Mouse (Mus musculus) hindbrain, embryonic 16.5 days (tissue): Measurements from ENCODE around the gene Elk3. TPM values are rescaled to one million over a fixed set of nuclear protein-coding genes. Genes with fewer than 3 reads are reported as not detected.
"Not testable (repeated sequence)": the region's sequence is repeated elsewhere in the genome, so short reads cannot be mapped to it uniquely, and the experiment has no call there.

Experiments
- ATAC-seq: fragments of 200-750 bp; cut with Nextera tagmentation; 2 replicates; pipeline ENCODE4 v1.8.0; 2017; ENCODE audit warnings: moderate TSS enrichment, moderate library complexity
- H3K27ac ChIP-seq: fragments of 300-500 bp; sonication (generic); 2 replicates; pipeline ENCODE4 v1.5.1; 2014; ENCODE audit warnings: low read depth, mild to moderate bottlenecking, control low read depth, low read length, moderate library complexity
- H3K27me3 ChIP-seq: fragments of 300-500 bp; sonication (generic); replicated peaks from 2 replicates; pipeline ENCODE4 v1.6.1; 2014; ENCODE audit warnings: low read length; ENCODE audit not compliant: control insufficient read depth, insufficient read depth
- H3K36me3 ChIP-seq: fragments of 300-500 bp; sonication (generic); 2 replicates; pipeline ENCODE4 v1.6.1; 2014; ENCODE audit warnings: mild to moderate bottlenecking, low read length, moderate library complexity, mixed read lengths; ENCODE audit not compliant: control insufficient read depth, insufficient read depth
- H3K4me1 ChIP-seq: fragments of 300-500 bp; sonication (generic); 2 replicates; pipeline ENCODE4 v1.6.1; 2014; ENCODE audit warnings: low read depth, low read length; ENCODE audit not compliant: control insufficient read depth, insufficient read depth
- H3K4me2 ChIP-seq: fragments of 300-500 bp; sonication (generic); 2 replicates; pipeline ENCODE4 v1.6.1; 2014; ENCODE audit warnings: mild to moderate bottlenecking, low read length, control low read depth, moderate library complexity
- H3K4me3 ChIP-seq: fragments of 300-500 bp; sonication (generic); 2 replicates; pipeline ENCODE4 v1.5.1; 2014; ENCODE audit warnings: mild to moderate bottlenecking, low read length, control low read depth, moderate library complexity
- H3K9ac ChIP-seq: fragments of 300-500 bp; sonication (generic); 2 replicates; pipeline ENCODE4 v1.6.1; 2014; ENCODE audit warnings: low read depth, mild to moderate bottlenecking, control low read depth, low read length, moderate library complexity
- H3K9me3 ChIP-seq: fragments of 300-500 bp; sonication (generic); 2 replicates; pipeline ENCODE4 v1.6.1; 2014; ENCODE audit warnings: mild to moderate bottlenecking, low read length, moderate library complexity; ENCODE audit not compliant: control insufficient read depth
- WGBS: fragments of 180-500 bp; shearing (Covaris S2); extraction: QIAGEN DNeasy Blood & Tissue Kit; methylation state at CpG from one replicate; pipeline ENCODE4 v1.1.7; 2014; 5-methylcytosine and 5-hydroxymethylcytosine counted together
- polyA plus RNA-seq: library from polyadenylated mRNA; unstranded; fragments of >200 nt; fragmentation: Nextera tagmentation; extraction: Ambion mirVana; gene quantifications from 2 replicates; pipeline ENCODE4 v1.2.1, GENCODE M21; 2015

Elk3 gene
- polyA plus RNA-seq, result 4.1 and 8.8 TPM in 2 replicates

GRCm38 (mm10) chr10:93310721-93311411 is at the start of gene Elk3:
Elk3 (minus strand) TSS chr10:93311135.
- peak; percentile 82 for ATAC-seq
- WGBS, result under 1% methylated on average over 42 of the region's 53 CpGs
- Histone ChIP-seq H3K27ac (peak within 1 kb of the TSS; percentile 74), H3K4me2 (peak within 1 kb of the TSS; percentile 100), H3K4me3 (peak within 1 kb of the TSS; percentile 67), H3K4me1 (peaks cover 12% of the 10 kb centered on the region), H3K9ac (peak within 1 kb of the TSS; percentile 79), H3K36me3 (no peaks in the 10 kb centered on the region), H3K9me3 (no peaks in the 10 kb centered on the region), H3K27me3 (no peaks in the 10 kb centered on the region; the same call in 1 of the 2 replicates)

DNA sequence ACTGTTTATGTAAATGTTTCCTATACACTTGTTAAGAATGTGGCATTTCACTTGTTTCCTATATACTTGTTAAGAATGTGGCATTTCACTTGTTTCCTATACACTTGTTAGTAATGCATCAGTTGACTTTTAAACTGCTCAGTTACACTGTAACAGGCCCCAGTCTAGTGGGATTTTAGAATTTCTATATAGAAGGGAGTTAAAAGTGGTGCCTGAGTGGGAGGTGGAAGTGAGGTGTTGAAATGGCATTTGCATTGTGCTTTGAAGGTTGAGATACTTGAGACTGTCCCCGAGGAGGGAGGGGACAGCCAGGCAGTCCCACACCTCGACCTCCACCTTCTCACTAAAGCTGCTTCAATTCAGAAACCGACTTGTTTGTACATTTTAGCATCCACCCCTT is 49.7 kb upstream of the Elk3 start:
- H3K4me1 ChIP-seq, result no peaks in the 10 kb centered on the region
- H3K9me3 ChIP-seq, result no peaks in the 10 kb centered on the region
- no peak overlapping the region for H3K4me3 ChIP-seq
- 72% methylated on average over 3 of the region's 3 CpGs for WGBS
- H3K9ac ChIP-seq, result no peak overlapping the region
- no peak overlapping the region for H3K27ac ChIP-seq
- no peak overlapping the region for H3K4me2 ChIP-seq
- no peaks in the 10 kb centered on the region for H3K27me3 ChIP-seq
- ATAC-seq, result no peak
- no peaks in the 10 kb centered on the region for H3K36me3 ChIP-seq

DNA sequence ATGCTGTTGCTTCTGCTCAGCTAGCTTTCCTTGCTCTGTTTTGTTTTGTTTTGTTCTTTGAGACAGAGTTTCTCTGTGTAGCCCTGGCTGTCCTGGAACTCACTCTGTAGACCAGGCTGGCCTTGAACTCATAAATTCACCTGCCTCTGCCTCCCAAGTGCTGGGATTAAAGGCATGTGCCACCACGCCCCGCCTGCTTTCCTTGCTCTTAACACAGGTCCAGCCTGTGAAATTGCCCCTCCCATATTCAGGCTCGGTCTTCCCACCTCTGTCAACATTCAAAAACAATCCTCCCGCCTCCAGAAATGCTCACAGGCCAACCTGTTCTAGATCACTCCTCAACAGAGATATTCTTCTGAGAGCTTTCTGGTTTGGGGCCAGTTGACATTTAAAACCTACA is 49.3 kb upstream of the Elk3 start:
- not testable (repeated sequence) for H3K36me3 ChIP-seq, H3K4me3 ChIP-seq, H3K27me3 ChIP-seq, H3K27ac ChIP-seq, H3K9ac ChIP-seq, H3K9me3 ChIP-seq, H3K4me2 ChIP-seq, H3K4me1 ChIP-seq, ATAC-seq
- 79% methylated on average over 4 of the region's 4 CpGs for WGBS

- no peaks in the 10 kb centered on the region for H3K9me3 ChIP-seq
- no peak overlapping the region for H3K4me3 ChIP-seq
- H3K27me3 ChIP-seq, result no peaks in the 10 kb centered on the region
- no peak overlapping the region for H3K9ac ChIP-seq
- no peaks in the 10 kb centered on the region for H3K4me1 ChIP-seq
- no peaks in the 10 kb centered on the region for H3K36me3 ChIP-seq
- no peak overlapping the region for H3K27ac ChIP-seq
- no peak overlapping the region for H3K4me2 ChIP-seq
- no peak for ATAC-seq
- WGBS, result 71% methylated on average over 7 of the region's 7 CpGs
Measured at GRCm38 (mm10) chr10:93359339-93359863, 48.5 kb upstream of the Elk3 start.

GRCm38 (mm10) chr10:93358878-93359277 is 47.9 kb upstream of the Elk3 start:
- ATAC-seq, result no peak
- WGBS, result 82% methylated on average over 4 of the region's 4 CpGs
- no peak overlapping the region for H3K4me3 ChIP-seq

DNA sequence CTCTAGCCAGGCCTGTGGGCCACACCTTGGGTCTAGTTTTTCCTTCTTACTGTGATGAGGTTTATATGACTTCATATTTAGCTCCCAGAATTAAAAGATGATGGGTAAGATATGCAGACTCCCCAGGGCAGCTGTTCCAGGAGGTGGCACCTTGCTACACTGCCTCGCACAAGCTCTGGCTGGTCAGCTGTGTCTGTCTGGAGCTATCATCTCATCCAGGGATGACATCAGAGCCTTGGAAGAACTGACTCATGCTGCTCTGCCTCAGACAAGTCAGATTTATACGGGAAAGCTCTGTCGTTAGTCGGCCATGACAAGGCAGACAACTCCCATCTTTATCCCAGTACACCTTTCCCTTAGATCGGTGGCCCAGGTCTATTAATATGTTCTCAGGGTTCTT is 46.2 kb upstream of the Elk3 start:
- Histone ChIP-seq H3K4me3 (no peak overlapping the region), H3K9me3 (no peaks in the 10 kb centered on the region), H3K36me3 (no peaks in the 10 kb centered on the region), H3K27me3 (no peaks in the 10 kb centered on the region), H3K9ac (no peak overlapping the region), H3K4me2 (no peak overlapping the region), H3K27ac (no peak overlapping the region), H3K4me1 (no peaks in the 10 kb centered on the region)
- 96% methylated on average over 5 of the region's 5 CpGs for WGBS
- ATAC-seq, result no peak

More at GRCm38 (mm10) chr10:93358878-93359277, 47.9 kb upstream of the Elk3 start:
- Histone ChIP-seq H3K27ac (no peak overlapping the region), H3K36me3 (no peaks in the 10 kb centered on the region), H3K4me1 (no peaks in the 10 kb centered on the region), H3K9ac (no peak overlapping the region), H3K9me3 (no peaks in the 10 kb centered on the region), H3K27me3 (no peaks in the 10 kb centered on the region), H3K4me2 (no peak overlapping the region)

DNA sequence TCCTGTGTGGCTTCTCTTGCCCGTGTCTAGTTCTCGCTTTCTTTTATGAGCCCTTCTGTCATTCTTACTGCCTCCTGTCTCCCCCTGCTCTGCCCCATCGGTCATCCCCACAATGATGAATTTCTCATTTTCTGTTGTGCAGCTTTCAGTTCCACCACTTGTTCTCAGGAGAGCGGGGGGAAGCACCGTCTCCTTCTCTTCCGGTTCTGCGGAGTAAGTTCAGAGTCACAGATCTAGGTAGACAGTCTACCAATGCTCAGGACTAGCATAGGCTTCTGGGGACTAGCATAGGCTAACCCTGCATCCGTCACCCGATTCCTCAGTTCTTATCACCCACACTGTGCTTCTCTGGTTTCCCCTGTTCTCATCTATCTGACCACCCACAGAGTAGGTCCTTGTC is 45.2 kb upstream of the Elk3 start:
- ATAC-seq, result no peak
- Histone ChIP-seq H3K36me3 (no peaks in the 10 kb centered on the region), H3K4me1 (no peaks in the 10 kb centered on the region), H3K27me3 (no peaks in the 10 kb centered on the region), H3K27ac (no peak overlapping the region), H3K9me3 (no peaks in the 10 kb centered on the region), H3K4me3 (no peak overlapping the region), H3K9ac (no peak overlapping the region), H3K4me2 (no peak overlapping the region)
- 85% methylated on average over 9 of the region's 9 CpGs for WGBS

DNA sequence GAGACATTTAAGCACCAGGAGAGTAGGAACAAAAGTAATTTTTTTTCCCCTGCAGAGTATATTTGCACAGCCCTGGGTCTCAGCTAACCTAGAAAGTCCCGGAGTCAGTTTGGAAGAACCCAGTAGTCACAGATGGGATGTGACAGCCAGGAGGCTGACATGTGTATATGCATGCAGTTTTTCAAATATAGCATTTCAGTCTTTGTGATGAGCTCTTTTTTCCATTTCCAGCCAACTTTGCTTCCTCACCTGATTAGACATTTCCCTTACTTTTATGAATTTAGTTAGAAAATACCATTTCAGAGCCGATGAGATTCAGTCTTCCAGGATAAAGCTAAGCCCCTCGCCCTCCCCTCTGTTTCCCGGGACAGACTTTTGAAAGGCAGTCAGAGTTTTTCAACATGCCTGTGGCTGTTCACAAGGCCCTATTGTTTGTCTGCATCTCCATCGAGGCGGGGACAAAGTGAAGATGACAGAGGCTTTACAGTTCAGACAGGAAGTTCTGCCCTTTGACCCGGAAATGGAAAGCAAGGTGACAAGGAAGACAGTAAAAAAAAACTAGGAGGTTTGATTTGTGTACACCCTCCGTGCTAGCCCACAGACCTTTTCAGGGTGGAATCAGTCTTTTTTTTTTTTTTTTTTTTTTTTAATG is 44.5 kb upstream of the Elk3 start:
- 39% methylated on average over 8 of the region's 8 CpGs for WGBS
- Histone ChIP-seq H3K36me3 (no peaks in the 10 kb centered on the region), H3K4me2 (no peak overlapping the region), H3K27ac (no peak overlapping the region), H3K9ac (no peak overlapping the region), H3K4me1 (no peaks in the 10 kb centered on the region), H3K4me3 (no peak overlapping the region), H3K27me3 (no peaks in the 10 kb centered on the region), H3K9me3 (no peaks in the 10 kb centered on the region)
- no peak for ATAC-seq

- Histone ChIP-seq H3K27me3 (no peaks in the 10 kb centered on the region), H3K9me3 (no peaks in the 10 kb centered on the region), H3K4me2 (no peak overlapping the region), H3K4me1 (no peaks in the 10 kb centered on the region), H3K4me3 (no peak overlapping the region), H3K27ac (no peak overlapping the region), H3K36me3 (no peaks in the 10 kb centered on the region), H3K9ac (no peak overlapping the region)
- ATAC-seq, result no peak
- 84% methylated on average over 10 of the region's 10 CpGs for WGBS
Measured at GRCm38 (mm10) chr10:93353545-93354326, 42.8 kb upstream of the Elk3 start.
